Mouse (Mus musculus) lung, embryonic 15.5 days (tissue): ENCODE measurements around the gene Dram1. TPM values are rescaled to one million over a fixed set of nuclear protein-coding genes. Genes with fewer than 3 reads are reported as not detected.

ENCODE experiments used
- polyA plus RNA-seq: library from polyadenylated mRNA; unstranded; fragments of >200 nt; fragmentation: Nextera tagmentation; extraction: Ambion mirVana; gene quantifications from 2 replicates; pipeline ENCODE4 v1.2.1, GENCODE M21; 2015

The Dram1 gene
- polyA plus RNA-seq, 1 experiment from 2014 or later: 81.0 TPM

Other genes starting within 250 kb of the Dram1 start
- gene Parpbp, start 232.1 kb downstream of the Dram1 start, polyA plus RNA-seq: 16.6 and 18.1 TPM in 2 replicates
- gene Nup37, start 232.1 kb downstream of the Dram1 start, polyA plus RNA-seq: 84.1 and 90.0 TPM in 2 replicates
- 60.9 and 62.0 TPM in 2 replicates for gene Washc3, start 178.0 kb downstream of the Dram1 start, polyA plus RNA-seq
- 16.2 and 17.8 TPM in 2 replicates for gene Gnptab, start 52 bp upstream of the Dram1 start, polyA plus RNA-seq
- gene Sycp3, start 80.5 kb upstream of the Dram1 start, polyA plus RNA-seq: 0.19 TPM in 2 replicates
- gene Chpt1, start 125.0 kb upstream of the Dram1 start, polyA plus RNA-seq: 43.0 and 44.4 TPM in 2 replicates
- gene Mybpc1, start 226.1 kb upstream of the Dram1 start, polyA plus RNA-seq: 0.32 and 2.5 TPM in 2 replicates